19 mouse cellular contexts compared by ENCODE assay signal in genomic region chr2:157136176-157136575, GRCm38 (mm10). TPM values are rescaled to one million over a fixed set of nuclear protein-coding genes. Genes with fewer than 3 reads are reported as not detected.
"Had no signal": no experiment of that assay in that cellular context is flagged by ENCODE, and none has a peak within 500 bp of the region (broad histone marks: within the 10 kb centered on the region; RNA-seq: fewer than 3 reads in every experiment).

No protein-coding gene starts in this region.

- H3K27me3 ChIP-seq: limb, embryonic 12.5 days; megakaryocyte, embryonic 14.5 days; midbrain, embryonic 12.5 days had no signal

- H3K27ac ChIP-seq: midbrain, embryonic 12.5 days had no signal

- H3K9me3 ChIP-seq: megakaryocyte, embryonic 14.5 days; midbrain, embryonic 12.5 days had no signal

- H3K9ac ChIP-seq: midbrain, embryonic 12.5 days had no signal

- ATAC-seq: intestine, postnatal 0 days had no signal

- H3K36me3 ChIP-seq: limb, embryonic 12.5 days; midbrain, embryonic 12.5 days had no signal

- DNase-seq: kidney, adult 8-10 months; kidney, postnatal 36 days; layer of hippocampus, adult 9-11 months; layer of hippocampus, postnatal 36 days; right cerebral cortex, postnatal 14 days; thymus, adult 18-20 months; thymus, postnatal 14 days had no signal

RNA-seq across cellular contexts. Expression of gene Tldc2, which starts 49.3 kb away (rescaled TPM):
- total RNA-seq: layer of hippocampus, adult 18-20 months; layer of hippocampus, postnatal 36 days; left cerebral cortex, adult 8-10 months; left cerebral cortex, postnatal 36 days; liver, adult 2 months; midbrain, postnatal 0 days had no signal
- polyA plus RNA-seq: intestine, postnatal 0 days; limb, embryonic 12.5 days; liver, adult 2 months; lung, embryonic 14.5 days; macrophage; midbrain, embryonic 12.5 days; midbrain, postnatal 0 days; neural tube, embryonic 14.5 days had no signal
